Mouse (Mus musculus) heart, embryonic 14.5 days (tissue): ENCODE results near the gene Kalrn. TPM values are rescaled to one million over a fixed set of nuclear protein-coding genes. Genes with fewer than 3 reads are reported as not detected.
A peak's percentile ranks its signal among the peaks of the same experiment; 100 is the strongest.

ENCODE experiments used
- ATAC-seq: fragments of 200-750 bp; cut with Nextera tagmentation; 2 replicates; pipeline ENCODE4 v1.8.0; 2017; ENCODE audit warnings: low read depth, moderate TSS enrichment; ENCODE audit not compliant: insufficient number of reproducible peaks, insufficient read depth, low FRiP score
- H3K27ac ChIP-seq, 2 experiments: fragments of 200-500 bp in 1 of 2; fragments of 300-500 bp in 1 of 2; sonication (generic) in 1 of 2; replicated peaks in 1 of 2; 2 replicates each; pipeline ENCODE4 v1.5.1; 2012 to 2014; ENCODE audit warnings: low read depth in 2 of 2, low read length in 2 of 2, control low read depth in 1 of 2, mild to moderate bottlenecking in 1 of 2, mixed read lengths in 1 of 2; ENCODE audit not compliant: control insufficient read depth in 1 of 2, insufficient read depth in 1 of 2
- H3K27me3 ChIP-seq: fragments of 300-500 bp; sonication (generic); 2 replicates; pipeline ENCODE4 v1.6.1; 2014; ENCODE audit warnings: mild to moderate bottlenecking, low read length, control low read depth; ENCODE audit not compliant: control insufficient read depth, insufficient read depth
- H3K36me3 ChIP-seq: fragments of 300-500 bp; sonication (generic); 2 replicates; pipeline ENCODE4 v1.6.1; 2014; ENCODE audit warnings: mild to moderate bottlenecking, control low read depth, low read length, mixed read lengths; ENCODE audit not compliant: control insufficient read depth, insufficient read depth
- H3K4me1 ChIP-seq, 2 experiments: fragments of 200-500 bp in 1 of 2; fragments of 300-500 bp in 1 of 2; sonication (generic) in 1 of 2; 2 replicates each; pipeline ENCODE4 v1.6.1; 2012 to 2014; ENCODE audit warnings: low read length in 2 of 2, control low read depth in 1 of 2, mixed read lengths in 1 of 2; ENCODE audit not compliant: control insufficient read depth in 2 of 2, insufficient read depth in 2 of 2
- H3K4me2 ChIP-seq: fragments of 300-500 bp; sonication (generic); 2 replicates; pipeline ENCODE4 v1.6.1; 2014; ENCODE audit warnings: mild to moderate bottlenecking, low read length
- H3K4me3 ChIP-seq, 2 experiments: fragments of 200-500 bp in 1 of 2; fragments of 300-500 bp in 1 of 2; sonication (generic) in 1 of 2; 2 replicates each; pipeline ENCODE4 v1.5.1; 2012 to 2014; ENCODE audit warnings: low read length in 2 of 2, mild to moderate bottlenecking in 2 of 2, control low read depth in 1 of 2, low read depth in 1 of 2, moderate library complexity in 1 of 2; ENCODE audit not compliant: control insufficient read depth in 1 of 2, insufficient read depth in 1 of 2
- H3K9ac ChIP-seq: fragments of 300-500 bp; sonication (generic); 2 replicates; pipeline ENCODE4 v1.6.1; 2014; ENCODE audit warnings: mild to moderate bottlenecking, low read length
- H3K9me3 ChIP-seq: fragments of 300-500 bp; sonication (generic); 2 replicates; pipeline ENCODE4 v1.6.1; 2016; ENCODE audit warnings: low read length, control low read depth; ENCODE audit not compliant: control insufficient read depth
- WGBS: fragments of 180-500 bp; shearing (Covaris S2); extraction: QIAGEN DNeasy Blood & Tissue Kit; methylation state at CpG from one replicate; pipeline ENCODE4 v1.1.7; 2014; 5-methylcytosine and 5-hydroxymethylcytosine counted together
- polyA plus RNA-seq: library from polyadenylated mRNA; unstranded; fragments of >200 nt; fragmentation: Nextera tagmentation; extraction: Ambion mirVana; gene quantifications from 2 replicates; pipeline ENCODE4 v1.2.1, GENCODE M21; 2014

The Kalrn gene
- polyA plus RNA-seq, 1 experiment from 2014 or later: 33.4 TPM

- Histone ChIP-seq H3K4me2 (no peak overlapping the region), H3K4me3 (no peak overlapping the region), H3K36me3 (no peaks in the 10 kb centered on the region), H3K9ac (no peak overlapping the region), H3K9me3 (no peaks in the 10 kb centered on the region), H3K27me3 (no peaks in the 10 kb centered on the region), H3K4me1 (no peaks in the 10 kb centered on the region), H3K27ac (no peak overlapping the region)
- 83% methylated on average over 6 of the region's 6 CpGs for WGBS
- ATAC-seq: no peak
Observed at GRCm38 (mm10) chr16:33985372-33985771, 588.0 kb downstream of the Kalrn start.

DNA sequence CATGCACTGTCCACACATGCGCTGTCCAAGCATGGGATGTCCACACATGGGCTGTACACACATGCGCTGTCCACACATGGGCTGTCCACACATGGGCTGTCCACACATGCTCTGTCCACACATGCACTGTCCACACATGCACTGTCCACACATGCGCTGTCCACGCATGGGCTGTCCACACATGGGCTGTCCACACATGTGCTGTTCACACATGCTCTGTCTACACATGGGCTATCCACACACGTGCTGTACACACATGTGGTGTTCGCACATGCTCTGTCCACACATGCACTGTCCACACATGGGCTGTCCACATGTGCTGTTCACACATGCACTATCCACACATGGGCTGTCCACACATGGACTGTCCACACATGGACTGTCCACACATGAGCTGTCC, 589.6 kb downstream of the Kalrn start:
- ATAC-seq: no peak
- no peaks in the 10 kb centered on the region for H3K27me3 ChIP-seq
- H3K9me3 ChIP-seq: no peaks in the 10 kb centered on the region
- 91% methylated on average over 6 of the region's 6 CpGs for WGBS
- H3K9ac ChIP-seq: no peak overlapping the region
- H3K36me3 ChIP-seq: no peaks in the 10 kb centered on the region
- H3K4me1 ChIP-seq: no peaks in the 10 kb centered on the region
- H3K27ac ChIP-seq: no peak overlapping the region
- no peak overlapping the region for H3K4me2 ChIP-seq
- H3K4me3 ChIP-seq: no peak overlapping the region

GRCm38 (mm10) chr16:33979855-33980254, 593.5 kb downstream of the Kalrn start:
- no peak overlapping the region for H3K4me2 ChIP-seq
- no peak for ATAC-seq
- H3K9ac ChIP-seq: no peak overlapping the region
- H3K9me3 ChIP-seq: no peaks in the 10 kb centered on the region
- H3K4me1 ChIP-seq: no peaks in the 10 kb centered on the region
- H3K36me3 ChIP-seq: no peaks in the 10 kb centered on the region
- no peak overlapping the region for H3K4me3 ChIP-seq
- no peaks in the 10 kb centered on the region for H3K27me3 ChIP-seq
- 60% methylated on average over 2 of the region's 2 CpGs for WGBS
- no peak overlapping the region for H3K27ac ChIP-seq

DNA sequence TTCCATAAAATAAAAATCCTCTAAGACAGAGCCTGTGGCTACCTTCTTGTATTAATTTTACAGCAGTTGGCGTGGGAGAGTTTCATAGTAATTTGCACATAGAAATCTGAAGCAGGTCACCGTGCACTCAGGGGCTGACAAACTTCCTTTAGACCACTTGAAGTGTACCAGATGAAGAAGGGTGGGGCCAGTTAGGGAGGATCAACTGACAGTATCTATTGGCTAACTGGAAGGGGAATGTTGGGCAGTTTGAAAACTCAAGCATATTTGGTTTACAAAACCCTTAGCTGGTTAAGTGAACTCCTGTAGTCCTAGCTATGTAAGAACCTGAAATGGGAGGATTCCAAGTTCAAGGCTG, 606.1 kb downstream of the Kalrn start:
- peaks cover 3 to 14% of the 10 kb centered on the region in 2 experiments; a peak in 3 of 4 replicates for H3K4me1 ChIP-seq
- no peak for ATAC-seq
- peak overlapping the region; percentile 88 for H3K9ac ChIP-seq
- H3K27ac ChIP-seq: peak overlapping the region in 1 of 2 experiments; percentile 67; a peak in 1 of 4 replicates
- H3K27me3 ChIP-seq: no peaks in the 10 kb centered on the region
- WGBS: 49% methylated on average over 2 of the region's 2 CpGs
- H3K4me3 ChIP-seq: peak overlapping the region; percentile 61 to 83; a peak in 3 of 4 replicates
- H3K36me3 ChIP-seq: peaks cover 15% of the 10 kb centered on the region
- peak overlapping the region; percentile 86 for H3K4me2 ChIP-seq
- H3K9me3 ChIP-seq: no peaks in the 10 kb centered on the region

DNA sequence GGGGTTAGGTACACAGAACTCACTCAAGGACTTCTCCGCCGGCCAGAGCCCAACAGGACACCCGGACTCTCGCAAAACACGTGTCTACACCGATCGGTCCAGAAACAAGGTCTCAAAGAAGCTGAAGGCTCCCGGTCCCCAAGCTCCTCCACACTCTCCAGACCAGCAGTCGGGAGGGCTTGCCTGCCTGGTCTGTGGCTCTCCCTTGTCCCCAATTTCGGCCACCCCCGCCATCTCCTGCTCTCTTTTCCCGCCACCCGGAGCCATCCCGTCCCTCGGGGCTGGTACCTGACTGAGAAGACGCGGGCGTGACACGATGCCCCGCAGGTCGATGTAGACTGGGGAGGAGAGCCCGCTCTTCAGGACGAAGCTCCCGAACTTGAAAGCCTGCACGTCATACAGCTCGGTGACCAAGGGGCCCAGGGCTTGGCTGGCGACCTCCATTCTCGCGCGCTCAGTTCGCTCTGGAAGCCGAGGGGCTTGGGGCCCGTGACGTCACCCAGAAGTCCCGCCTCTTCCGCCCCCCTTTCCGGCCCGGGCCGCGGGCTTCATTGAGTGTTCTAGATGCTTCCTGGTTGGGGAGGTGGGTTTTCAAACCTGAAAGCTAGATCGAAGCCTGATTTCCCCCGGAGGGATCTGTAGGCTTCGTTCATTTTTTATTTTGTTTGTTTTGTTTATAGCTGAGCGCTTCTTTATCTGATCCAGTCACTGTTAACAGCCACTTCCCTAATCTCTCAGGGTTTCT, 606.6 kb downstream of the Kalrn start, which contains the start of gene Umps:
Gene Umps (minus strand): TSS at position 501 of the 745 bp plus-strand sequence.
- Histone ChIP-seq H3K9me3 (no peaks in the 10 kb centered on the region), H3K4me2 (peak within 1 kb of the TSS; percentile 86), H3K27ac (peak within 1 kb of the TSS; percentile 3 to 67; a peak in 3 of 4 replicates), H3K4me3 (peak within 1 kb of the TSS; percentile 61 to 83), H3K36me3 (peaks cover 20% of the 10 kb centered on the region), H3K9ac (peak within 1 kb of the TSS; percentile 88), H3K27me3 (no peaks in the 10 kb centered on the region), H3K4me1 (peaks cover 3 to 14% of the 10 kb centered on the region in 2 experiments; a peak in 3 of 4 replicates)
- peak; percentile 87 for ATAC-seq
- 2% methylated on average over 44 of the region's 44 CpGs for WGBS

DNA sequence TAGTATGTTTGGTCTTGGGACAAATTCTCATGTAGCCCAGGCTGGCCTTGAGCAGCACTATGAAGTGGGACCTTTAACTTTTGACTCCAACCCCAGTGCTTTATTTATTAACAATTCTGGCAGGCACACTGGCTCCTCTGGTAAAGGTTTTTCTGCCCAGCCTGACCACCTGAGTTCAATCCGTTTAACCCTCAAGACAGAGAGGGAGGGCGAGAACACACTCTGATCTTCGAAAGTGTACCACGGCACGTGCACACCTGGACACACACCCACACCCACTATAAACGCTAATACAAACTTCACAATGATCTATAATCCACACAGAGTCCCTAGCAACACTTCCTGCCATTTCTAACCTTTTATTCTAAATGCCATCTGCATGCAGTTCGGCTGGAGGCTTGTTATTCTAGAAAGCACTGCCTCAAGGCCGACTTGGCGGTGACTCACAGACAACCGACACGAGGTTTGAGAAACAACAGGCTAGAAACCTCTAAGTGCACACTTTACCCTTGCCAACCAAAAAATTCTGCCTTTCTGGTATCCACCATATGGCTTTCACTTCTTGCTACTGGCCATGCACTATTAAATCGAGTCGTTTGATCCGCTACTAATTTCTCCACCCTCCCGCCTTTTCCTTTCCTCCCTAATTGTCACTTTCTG, 607.3 kb downstream of the Kalrn start:
- ATAC-seq: no peak
- no peaks in the 10 kb centered on the region for H3K9me3 ChIP-seq

DNA sequence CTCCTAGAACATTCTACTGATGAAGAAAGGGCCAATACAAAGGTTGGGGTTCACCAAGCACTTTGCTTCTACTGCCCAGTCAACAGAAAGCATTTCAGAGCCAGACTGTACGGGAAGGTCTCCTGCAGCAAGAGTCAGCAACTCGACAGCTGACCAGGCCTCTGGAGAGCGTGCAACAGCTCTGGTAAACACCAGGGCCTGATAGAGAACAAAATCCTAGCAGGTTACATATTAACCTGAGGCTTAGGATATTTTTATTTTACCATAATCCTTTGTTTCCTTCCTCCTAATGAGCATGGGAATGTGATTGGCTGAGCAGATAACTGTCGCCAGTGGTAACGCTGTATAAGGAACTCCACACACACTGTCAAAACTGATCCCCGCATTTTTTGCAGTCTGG, 609.8 kb downstream of the Kalrn start:
- Histone ChIP-seq H3K4me2 (no peak overlapping the region), H3K4me3 (no peak overlapping the region), H3K27me3 (no peaks in the 10 kb centered on the region), H3K4me1 (peaks cover 3 to 14% of the 10 kb centered on the region in 2 experiments; a peak in 3 of 4 replicates), H3K9me3 (no peaks in the 10 kb centered on the region), H3K9ac (no peak overlapping the region), H3K36me3 (peaks cover 52% of the 10 kb centered on the region), H3K27ac (no peak overlapping the region)
- WGBS: 86% methylated on average over 6 of the region's 6 CpGs
- no peak for ATAC-seq

More for the DNA sequence above, 607.3 kb downstream of the Kalrn start:
- Histone ChIP-seq H3K4me3 (peak overlapping the region; percentile 61 to 83), H3K4me1 (peaks cover 3 to 14% of the 10 kb centered on the region in 2 experiments; a peak in 3 of 4 replicates), H3K9ac (peak overlapping the region; percentile 88), H3K36me3 (peaks cover 27% of the 10 kb centered on the region), H3K27ac (peak overlapping the region in 1 of 2 experiments; percentile 67; a peak in 2 of 4 replicates), H3K4me2 (peak overlapping the region; percentile 86), H3K27me3 (no peaks in the 10 kb centered on the region)
- WGBS: 15% methylated on average over 15 of the region's 15 CpGs
